Mouse (Mus musculus) heart, embryonic 16.5 days (tissue): ENCODE data around the gene Erich3. TPM values are rescaled to one million over a fixed set of nuclear protein-coding genes. Genes with fewer than 3 reads are reported as not detected.

Experiments
- ATAC-seq: fragments of 200-750 bp; cut with Nextera tagmentation; replicated peaks from 2 replicates; pipeline ENCODE4 v1.8.0; 2017; ENCODE audit warnings: moderate number of reproducible peaks; ENCODE audit not compliant: insufficient read depth, low FRiP score; ENCODE audit errors: extremely low read depth
- H3K27ac ChIP-seq: fragments of 300-500 bp; sonication (generic); 2 replicates; pipeline ENCODE4 v1.5.1; 2014; ENCODE audit warnings: mild to moderate bottlenecking, low read length, control low read depth, moderate library complexity
- H3K27me3 ChIP-seq: fragments of 300-500 bp; sonication (generic); 2 replicates; pipeline ENCODE4 v1.6.1; 2014; ENCODE audit warnings: low read length, mixed read lengths; ENCODE audit not compliant: control insufficient read depth, insufficient read depth
- H3K36me3 ChIP-seq: fragments of 300-500 bp; sonication (generic); 2 replicates; pipeline ENCODE4 v1.6.1; 2014; ENCODE audit not compliant: control insufficient read depth, insufficient read depth
- H3K4me1 ChIP-seq: fragments of 300-500 bp; sonication (generic); 2 replicates; pipeline ENCODE4 v1.6.1; 2014; ENCODE audit warnings: low read length, mixed read lengths; ENCODE audit not compliant: control insufficient read depth, insufficient read depth
- H3K4me2 ChIP-seq: fragments of 300-500 bp; sonication (generic); 2 replicates; pipeline ENCODE4 v1.6.1; 2014; ENCODE audit warnings: low read depth, mild to moderate bottlenecking, control low read depth, low read length
- H3K4me3 ChIP-seq: fragments of 300-500 bp; sonication (generic); 2 replicates; pipeline ENCODE4 v1.5.1; 2014; ENCODE audit warnings: mild to moderate bottlenecking, control low read depth, low read length
- H3K9ac ChIP-seq: fragments of 300-500 bp; sonication (generic); 2 replicates; pipeline ENCODE4 v1.6.1; 2014; ENCODE audit warnings: low read length, control low read depth
- H3K9me3 ChIP-seq: fragments of 300-500 bp; sonication (generic); replicated peaks from 2 replicates; pipeline ENCODE4 v1.6.1; 2016; ENCODE audit warnings: low read length; ENCODE audit not compliant: control insufficient read depth
- WGBS: fragments of 180-500 bp; shearing (Covaris S2); extraction: QIAGEN DNeasy Blood & Tissue Kit; methylation state at CpG from one replicate; pipeline ENCODE4 v1.1.7; 2014; 5-methylcytosine and 5-hydroxymethylcytosine counted together
- polyA plus RNA-seq: library from polyadenylated mRNA; unstranded; fragments of >200 nt; fragmentation: Nextera tagmentation; extraction: Ambion mirVana; gene quantifications from 2 replicates; pipeline ENCODE4 v1.2.1, GENCODE M21; 2015

The Erich3 gene
- polyA plus RNA-seq, 1 experiment from 2014 or later: 0.53 TPM

- peaks cover 28% of the 10 kb centered on the region for H3K27me3 ChIP-seq
- H3K9ac ChIP-seq: no peak overlapping the region
- H3K36me3 ChIP-seq: no peaks in the 10 kb centered on the region
- H3K4me1 ChIP-seq: no peaks in the 10 kb centered on the region
- ATAC-seq: no peak
- H3K9me3 ChIP-seq: no peaks in the 10 kb centered on the region
- 34% methylated on average over 4 of the region's 4 CpGs for WGBS
- H3K4me3 ChIP-seq: no peak overlapping the region
- no peak overlapping the region for H3K4me2 ChIP-seq
- H3K27ac ChIP-seq: no peak overlapping the region
Observed at GRCm38 (mm10) chr3:154664636-154665035, 977 bp downstream of the Erich3 start.

- Histone ChIP-seq H3K9me3 (no peaks in the 10 kb centered on the region), H3K27me3 (peaks cover 19% of the 10 kb centered on the region), H3K4me2 (no peak overlapping the region), H3K27ac (no peak overlapping the region), H3K36me3 (no peaks in the 10 kb centered on the region), H3K4me1 (no peaks in the 10 kb centered on the region), H3K4me3 (no peak overlapping the region), H3K9ac (no peak overlapping the region)
- no peak for ATAC-seq
- 70% methylated on average over 3 of the region's 3 CpGs for WGBS
Observed at GRCm38 (mm10) chr3:154668485-154668884, 4.8 kb downstream of the Erich3 start.

- H3K4me1 ChIP-seq: no peaks in the 10 kb centered on the region
- no peaks in the 10 kb centered on the region for H3K9me3 ChIP-seq
- H3K4me3 ChIP-seq: no peak overlapping the region
- no peak overlapping the region for H3K9ac ChIP-seq
- WGBS: 84% methylated on average over 6 of the region's 6 CpGs
- H3K36me3 ChIP-seq: no peaks in the 10 kb centered on the region
- no peak overlapping the region for H3K27ac ChIP-seq
- no peak overlapping the region for H3K4me2 ChIP-seq
- no peak for ATAC-seq
- 0 out of 2 replicates have a peak, but pooled peaks cover 4% of the 10 kb centered on the region for H3K27me3 ChIP-seq
Observed at GRCm38 (mm10) chr3:154670584-154670983, 6.9 kb downstream of the Erich3 start.

DNA sequence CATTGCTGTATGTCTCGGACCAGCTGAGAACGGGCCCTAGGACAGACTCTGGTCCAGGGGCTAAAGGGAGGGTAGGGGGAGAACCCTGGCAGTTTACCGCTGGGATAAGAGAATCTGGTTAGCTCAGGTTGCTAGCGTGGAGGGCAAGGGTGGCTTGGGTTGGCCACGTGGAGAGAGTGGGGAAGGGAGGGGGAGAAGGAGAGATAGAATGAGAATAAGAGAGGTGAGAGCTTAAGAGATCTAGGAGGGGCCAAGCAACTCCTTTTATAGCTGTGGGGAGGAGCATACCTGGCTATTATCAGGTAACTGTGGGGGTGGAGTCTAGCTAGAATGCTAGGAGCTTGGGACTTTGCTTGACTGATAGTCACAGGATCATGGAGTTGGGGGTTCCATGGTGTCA is 7.4 kb downstream of the Erich3 start:
- Histone ChIP-seq H3K4me1 (no peaks in the 10 kb centered on the region), H3K9ac (no peak overlapping the region), H3K9me3 (no peaks in the 10 kb centered on the region), H3K27ac (no peak overlapping the region), H3K4me3 (no peak overlapping the region), H3K4me2 (no peak overlapping the region), H3K36me3 (no peaks in the 10 kb centered on the region), H3K27me3 (0 out of 2 replicates have a peak, but pooled peaks cover 2% of the 10 kb centered on the region)
- 68% methylated on average over 5 of the region's 5 CpGs for WGBS
- no peak for ATAC-seq

DNA sequence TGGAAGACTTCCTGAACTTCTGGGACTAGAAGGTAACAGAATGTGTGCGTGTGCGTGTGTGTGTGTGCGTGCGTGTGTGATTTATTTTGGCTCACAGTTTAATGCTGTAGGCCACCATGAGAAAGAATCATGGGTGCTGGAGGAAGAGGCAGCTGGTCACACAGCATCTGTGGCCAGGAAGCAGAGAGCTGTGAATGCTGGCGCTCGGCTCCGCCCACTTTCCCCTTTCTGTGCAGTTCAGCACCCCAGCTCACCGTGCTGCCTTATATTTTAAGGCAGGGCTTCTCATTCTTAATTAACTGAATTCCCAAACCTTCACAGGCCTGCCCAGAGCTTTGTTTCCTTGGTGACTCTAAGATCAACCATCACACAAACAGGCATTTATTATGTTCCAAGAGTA is 9.7 kb downstream of the Erich3 start:
- WGBS: 58% methylated on average over 8 of the region's 8 CpGs
- H3K9me3 ChIP-seq: no peaks in the 10 kb centered on the region
- no peak for ATAC-seq
- no peaks in the 10 kb centered on the region for H3K36me3 ChIP-seq
- H3K4me1 ChIP-seq: no peaks in the 10 kb centered on the region
- no peak overlapping the region for H3K4me3 ChIP-seq
- no peaks in the 10 kb centered on the region for H3K27me3 ChIP-seq
- no peak overlapping the region for H3K9ac ChIP-seq
- H3K27ac ChIP-seq: no peak overlapping the region
- H3K4me2 ChIP-seq: no peak overlapping the region

GRCm38 (mm10) chr3:154682570-154682969 is 18.9 kb downstream of the Erich3 start:
- no peak overlapping the region for H3K4me3 ChIP-seq
- WGBS: 62% methylated on average over 2 of the region's 2 CpGs
- H3K9me3 ChIP-seq: no peaks in the 10 kb centered on the region
- H3K4me2 ChIP-seq: no peak overlapping the region
- no peaks in the 10 kb centered on the region for H3K36me3 ChIP-seq
- H3K27ac ChIP-seq: no peak overlapping the region
- no peak for ATAC-seq
- H3K9ac ChIP-seq: no peak overlapping the region
- no peaks in the 10 kb centered on the region for H3K27me3 ChIP-seq
- no peaks in the 10 kb centered on the region for H3K4me1 ChIP-seq

DNA sequence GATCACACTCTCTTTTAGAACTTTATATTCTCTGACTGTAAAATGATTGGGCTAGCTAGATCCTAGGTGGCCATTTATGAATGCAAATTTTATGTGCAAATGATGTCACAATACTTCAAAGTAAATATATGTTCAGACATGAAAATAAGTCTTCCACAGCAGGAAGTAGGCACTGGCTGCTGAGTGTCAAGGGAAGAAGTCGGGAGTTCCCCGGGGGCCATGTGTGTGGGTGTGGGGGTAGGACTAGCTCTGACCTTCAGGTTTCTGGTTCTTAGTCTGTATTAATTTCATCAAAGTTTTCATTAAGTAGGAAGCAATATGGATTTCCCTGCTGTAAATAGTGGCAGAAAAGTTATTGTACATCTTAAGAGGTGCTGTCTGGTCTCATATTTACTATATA is 20.0 kb downstream of the Erich3 start:
- Histone ChIP-seq H3K36me3 (no peaks in the 10 kb centered on the region), H3K9me3 (no peaks in the 10 kb centered on the region), H3K9ac (no peak overlapping the region), H3K27ac (no peak overlapping the region), H3K4me2 (no peak overlapping the region), H3K27me3 (no peaks in the 10 kb centered on the region), H3K4me3 (no peak overlapping the region), H3K4me1 (no peaks in the 10 kb centered on the region)
- 86% methylated on average over 2 of the region's 2 CpGs for WGBS
- no peak for ATAC-seq

- Histone ChIP-seq H3K36me3 (no peaks in the 10 kb centered on the region), H3K9ac (no peak overlapping the region), H3K9me3 (no peaks in the 10 kb centered on the region), H3K27ac (no peak overlapping the region), H3K4me3 (no peak overlapping the region), H3K27me3 (no peaks in the 10 kb centered on the region), H3K4me2 (no peak overlapping the region), H3K4me1 (peaks cover 10% of the 10 kb centered on the region; the same call in 1 of the 2 replicates)
- no peak for ATAC-seq
Observed at GRCm38 (mm10) chr3:154690260-154690659, 26.6 kb downstream of the Erich3 start.

DNA sequence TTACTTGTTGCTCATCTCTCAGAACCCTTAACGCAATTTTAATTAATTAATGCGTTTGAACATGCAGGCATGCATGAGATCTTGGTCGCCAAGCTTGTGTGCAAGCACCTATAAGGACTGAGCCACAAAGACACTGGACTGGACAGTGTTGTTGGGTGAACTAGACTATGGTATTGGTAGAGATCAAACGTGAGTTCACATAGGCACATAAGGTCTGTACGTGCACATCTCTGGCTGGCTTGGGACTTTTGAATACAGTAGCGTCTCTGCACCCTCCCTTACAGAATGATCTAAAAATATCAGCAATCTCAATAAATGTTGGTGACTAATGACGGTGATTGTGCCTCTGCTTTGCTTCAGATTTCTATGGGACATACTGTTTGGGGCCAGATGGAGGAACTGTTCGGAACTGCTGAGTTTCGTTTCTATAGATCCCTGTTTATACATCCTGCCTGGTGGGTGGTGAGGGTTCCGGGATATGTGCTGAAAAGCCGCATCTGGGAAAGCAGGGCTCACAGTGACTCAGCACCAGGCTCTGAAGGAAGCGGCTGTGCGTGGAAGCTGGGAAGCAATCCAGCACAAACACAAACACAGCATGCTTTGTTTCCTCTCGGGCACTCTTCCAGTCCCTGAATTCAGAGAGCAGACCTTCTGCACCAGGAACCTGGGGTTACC is 28.4 kb downstream of the Erich3 start:
- ATAC-seq: peak; percentile 92
- Histone ChIP-seq H3K36me3 (no peaks in the 10 kb centered on the region), H3K4me2 (peak overlapping the region; percentile 39), H3K9me3 (no peaks in the 10 kb centered on the region), H3K4me3 (peak overlapping the region; percentile 24), H3K27ac (peak overlapping the region; percentile 25; the same call in 1 of the 2 replicates), H3K9ac (no peak overlapping the region), H3K27me3 (no peaks in the 10 kb centered on the region), H3K4me1 (peaks cover 12% of the 10 kb centered on the region; the same call in 1 of the 2 replicates)
- WGBS: 34% methylated on average over 14 of the region's 14 CpGs
